Mouse (Mus musculus) heart, postnatal 14 days (tissue): ENCODE results near the gene Spata13. TPM values are rescaled to one million over a fixed set of nuclear protein-coding genes. Genes with fewer than 3 reads are reported as not detected.

Source experiments
- DNase-seq, 2 experiments: peaks; one replicate each; pipeline ENCODE4 v3.0.0; 2021 to 2022
- intact Hi-C: fragments of 180-260 bp; cut with DNase I; formaldehyde crosslinking; loops from one replicate; pipeline ENCODE4 v1.15.1; 2025
- total RNA-seq, 2 experiments: library from RNA; stranded (reverse); gene quantifications; 2 replicates each; pipeline ENCODE4 v1.2.3; 2021

The Spata13 gene
- total RNA-seq, 2 experiments from 2014 or later, result 24.4 to 30.0 TPM

DNA sequence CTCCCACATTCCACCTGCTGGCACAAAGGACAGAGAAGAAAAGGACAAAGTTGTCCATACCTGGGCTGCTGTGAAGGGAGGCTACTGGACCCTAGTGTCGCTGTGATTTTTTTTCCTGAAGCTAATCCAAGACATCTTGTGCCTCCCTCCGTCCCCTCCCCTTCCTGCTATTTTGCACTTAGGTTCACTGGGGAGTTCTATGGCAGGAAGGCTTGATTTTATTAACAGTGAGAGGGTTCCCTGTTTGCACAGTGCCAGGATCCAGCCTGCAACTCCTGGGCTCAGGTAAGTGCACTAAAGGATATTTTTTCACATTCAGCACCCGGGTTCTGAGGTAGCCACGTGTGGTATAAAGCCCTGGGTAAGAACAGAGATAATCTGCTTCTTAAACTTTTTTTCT is 134.1 kb downstream of the Spata13 start, which contains the start of gene C1qtnf9:
C1qtnf9 (plus strand) TSS at position 251 of the 400 bp plus-strand sequence.
- intact Hi-C loops, result no loop called here
- no peak for DNase-seq

DNA sequence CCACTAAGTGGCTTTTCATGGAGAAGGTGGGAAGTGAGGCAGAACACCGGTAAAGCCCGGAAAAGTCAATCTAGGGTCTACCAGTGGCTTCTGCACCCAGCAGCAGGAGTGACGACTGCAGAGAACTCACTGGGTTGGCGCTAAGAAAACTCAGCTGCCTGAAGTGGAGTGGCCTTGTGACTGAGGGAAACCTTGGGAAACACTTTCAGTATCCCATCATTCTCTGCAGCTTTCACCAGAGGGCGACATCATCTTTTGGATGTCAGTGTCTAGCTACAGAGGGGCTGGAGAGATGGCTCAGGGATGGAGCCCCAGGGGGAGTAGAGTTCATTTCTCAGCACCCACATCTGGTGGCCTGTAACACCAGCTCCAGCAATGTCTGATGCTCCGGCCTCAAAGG is 135.5 kb downstream of the Spata13 start:
- intact Hi-C loops, result no loop called here
- DNase-seq, result peak in 1 of 2 experiments; percentile 23

DNA sequence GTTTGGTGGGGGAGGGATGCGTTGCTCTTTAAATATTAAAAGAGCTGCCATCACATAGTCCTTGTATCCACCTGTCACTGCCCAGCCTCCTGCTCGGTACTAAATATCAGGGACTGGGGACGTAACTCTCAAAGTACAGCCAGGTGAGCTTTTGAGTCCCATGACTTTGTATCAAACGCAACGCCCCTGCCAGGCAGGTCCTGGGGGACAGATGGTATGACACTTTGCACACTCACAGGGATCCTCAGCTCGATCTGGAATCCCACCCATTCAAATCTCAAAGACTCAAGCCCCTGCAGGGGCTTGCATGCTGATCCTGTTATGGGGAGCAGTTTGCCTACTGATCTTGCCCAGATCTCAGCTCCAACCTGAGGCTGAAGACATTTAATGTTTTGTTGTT is 136.8 kb downstream of the Spata13 start:
- no peak for DNase-seq
- intact Hi-C loops, result loop anchor here (5.0 kb wide), 2 partner anchors 38 to 248 kb away; no protein-coding TSS in a partner anchor

DNA sequence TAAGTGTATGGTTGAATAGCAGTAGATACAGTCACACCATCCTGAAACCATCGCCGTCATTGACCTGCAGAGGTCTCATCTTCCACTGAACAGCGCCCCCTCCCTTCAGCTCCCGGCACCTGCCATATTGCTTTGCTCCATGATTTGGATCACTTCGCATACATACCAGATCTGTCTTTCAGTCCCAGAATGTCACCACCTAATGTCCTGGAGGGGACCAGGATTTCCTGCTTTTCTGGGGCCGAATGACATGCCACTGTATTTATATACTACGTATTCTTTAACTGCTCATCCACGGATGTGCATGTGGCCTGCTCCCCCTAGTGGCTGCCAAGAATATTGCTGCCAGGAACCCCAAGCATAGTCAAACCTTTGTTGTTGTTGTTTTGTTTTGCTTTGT is 137.3 kb downstream of the Spata13 start:
- intact Hi-C loops, result loop anchor here (1.0 to 5.0 kb wide), 3 partner anchors 39 to 249 kb away; no protein-coding TSS in a partner anchor
- peak; percentile 74 to 81 for DNase-seq

DNA sequence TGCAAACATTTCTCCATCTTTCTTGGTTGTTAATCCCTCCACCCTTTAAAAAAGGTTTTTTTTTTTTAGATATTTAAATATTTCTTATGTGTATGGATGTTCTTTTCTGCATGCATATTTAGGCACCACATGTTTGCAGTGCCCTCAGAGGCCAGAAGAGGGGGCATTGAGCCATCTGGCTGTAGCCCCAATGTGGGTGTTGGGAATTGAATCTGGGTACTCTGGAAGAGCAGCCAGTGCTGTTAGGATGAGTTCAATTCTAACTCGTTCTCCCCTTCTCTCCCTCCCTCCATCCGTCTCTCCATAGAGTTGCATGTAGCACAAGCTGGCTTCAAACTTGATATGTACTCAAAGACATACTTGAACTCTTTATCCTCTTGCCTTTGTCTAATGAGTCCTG is 139.7 kb downstream of the Spata13 start:
- no peak for DNase-seq
- intact Hi-C loops, result loop anchor here (5.0 kb wide), 2 partner anchors 41 to 251 kb away; no protein-coding TSS in a partner anchor

DNA sequence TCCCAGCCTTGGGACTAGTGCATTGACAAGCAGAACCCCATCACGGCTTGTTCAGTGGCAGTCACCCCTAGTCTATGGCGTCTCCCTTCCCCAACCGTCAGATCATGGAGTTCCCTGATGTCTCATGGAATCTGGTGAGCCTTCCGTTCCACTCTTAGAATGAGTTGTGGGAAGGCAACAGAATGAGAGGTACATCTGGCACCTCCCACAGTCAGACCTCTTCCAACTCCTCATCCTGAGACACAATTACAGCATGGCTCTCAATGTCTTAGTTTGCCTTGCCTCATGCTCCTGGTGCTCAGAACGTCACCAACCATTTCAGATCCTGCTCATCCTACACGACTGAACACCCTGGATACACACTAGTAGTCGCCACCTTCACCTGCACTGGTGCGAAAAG is 142.7 kb downstream of the Spata13 start:
- no peak for DNase-seq
- intact Hi-C loops, result no loop called here

DNA sequence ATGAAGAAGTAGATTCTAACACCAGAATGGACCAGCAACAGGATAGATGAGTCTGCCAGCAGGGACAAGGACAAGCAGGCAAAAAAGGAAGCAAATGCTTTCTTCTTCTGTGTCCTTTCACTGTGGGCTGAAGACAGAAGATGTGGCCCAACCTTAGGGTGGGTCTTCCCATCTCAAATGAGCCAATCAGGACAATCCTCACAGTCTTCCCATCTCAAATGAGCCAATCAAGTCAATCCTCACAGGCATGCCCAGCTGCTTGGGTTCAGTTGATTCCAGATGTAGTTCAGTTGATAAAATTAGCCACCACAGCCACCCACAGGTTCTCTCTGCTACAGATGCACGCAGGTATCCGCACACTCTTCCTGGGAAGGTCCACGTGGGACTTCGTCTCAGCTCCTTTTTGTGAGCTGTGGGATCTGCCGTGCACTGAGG is 143.7 kb downstream of the Spata13 start:
- no peak for DNase-seq
- intact Hi-C loops, result no loop called here

DNA sequence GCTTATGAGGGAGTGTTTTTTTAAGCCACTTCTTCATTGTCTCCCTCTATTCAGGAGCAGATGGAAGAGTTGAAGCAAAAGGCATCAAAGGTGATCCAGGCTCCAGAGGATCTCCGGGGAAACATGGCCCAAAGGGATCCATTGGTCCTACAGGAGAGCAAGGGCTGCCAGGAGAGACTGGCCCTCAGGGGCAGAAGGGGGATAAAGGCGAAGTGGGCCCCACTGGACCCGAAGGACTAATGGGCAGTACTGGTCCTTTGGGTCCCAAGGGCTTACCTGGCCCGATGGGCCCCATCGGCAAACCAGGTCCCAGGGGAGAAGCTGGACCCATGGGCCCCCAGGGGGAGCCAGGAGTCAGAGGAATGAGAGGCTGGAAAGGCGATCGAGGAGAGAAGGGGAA is 145.4 kb downstream of the Spata13 start:
- intact Hi-C loops, result no loop called here
- no peak for DNase-seq

DNA sequence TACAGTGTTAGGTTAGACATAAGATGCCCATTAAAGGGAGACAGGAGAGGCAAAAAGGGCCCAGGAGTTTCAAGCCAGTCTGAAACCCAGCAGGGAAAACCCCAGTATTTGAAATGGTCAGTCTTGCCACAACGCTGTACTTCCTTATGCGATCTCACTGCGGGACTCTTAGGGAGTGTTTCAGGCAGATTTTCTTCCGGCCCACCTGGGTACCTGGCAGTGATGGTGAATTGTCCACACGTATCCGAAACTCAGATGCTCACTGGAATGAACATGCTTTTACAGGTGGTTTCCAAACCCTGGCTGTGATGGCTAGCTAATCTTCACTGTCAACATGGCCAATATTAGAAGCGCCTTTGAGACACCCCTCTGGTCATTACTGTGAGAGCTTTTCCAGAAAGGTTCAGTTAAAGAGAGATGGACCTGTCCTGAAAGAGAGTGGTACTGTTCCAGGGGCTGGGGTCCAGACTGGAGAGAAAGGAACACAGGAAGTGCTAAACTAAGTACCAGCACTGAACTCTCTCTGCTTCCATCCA is 148.4 kb downstream of the Spata13 start:
- intact Hi-C loops, result no loop called here
- DNase-seq, result no peak

DNA sequence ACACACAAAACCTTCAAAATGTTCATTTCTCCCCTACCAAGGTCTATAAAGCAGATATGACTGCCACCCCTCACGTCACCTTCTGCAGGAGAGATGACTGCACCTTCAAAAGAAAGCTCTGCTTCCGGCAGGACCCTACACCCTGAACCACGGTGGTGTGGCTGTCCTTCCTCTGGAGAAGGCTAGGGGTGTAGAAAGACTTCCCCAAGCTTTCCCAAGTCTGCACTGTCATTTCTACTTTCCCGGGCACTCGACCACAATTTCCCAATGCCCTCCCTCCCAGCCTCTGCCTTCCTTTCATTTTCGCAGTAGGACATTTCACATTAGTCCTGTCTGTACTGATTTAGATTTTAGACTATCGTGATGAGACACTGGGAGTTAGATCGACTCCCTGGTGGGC is 149.4 kb downstream of the Spata13 start:
- no peak for DNase-seq
- intact Hi-C loops, result no loop called here

DNA sequence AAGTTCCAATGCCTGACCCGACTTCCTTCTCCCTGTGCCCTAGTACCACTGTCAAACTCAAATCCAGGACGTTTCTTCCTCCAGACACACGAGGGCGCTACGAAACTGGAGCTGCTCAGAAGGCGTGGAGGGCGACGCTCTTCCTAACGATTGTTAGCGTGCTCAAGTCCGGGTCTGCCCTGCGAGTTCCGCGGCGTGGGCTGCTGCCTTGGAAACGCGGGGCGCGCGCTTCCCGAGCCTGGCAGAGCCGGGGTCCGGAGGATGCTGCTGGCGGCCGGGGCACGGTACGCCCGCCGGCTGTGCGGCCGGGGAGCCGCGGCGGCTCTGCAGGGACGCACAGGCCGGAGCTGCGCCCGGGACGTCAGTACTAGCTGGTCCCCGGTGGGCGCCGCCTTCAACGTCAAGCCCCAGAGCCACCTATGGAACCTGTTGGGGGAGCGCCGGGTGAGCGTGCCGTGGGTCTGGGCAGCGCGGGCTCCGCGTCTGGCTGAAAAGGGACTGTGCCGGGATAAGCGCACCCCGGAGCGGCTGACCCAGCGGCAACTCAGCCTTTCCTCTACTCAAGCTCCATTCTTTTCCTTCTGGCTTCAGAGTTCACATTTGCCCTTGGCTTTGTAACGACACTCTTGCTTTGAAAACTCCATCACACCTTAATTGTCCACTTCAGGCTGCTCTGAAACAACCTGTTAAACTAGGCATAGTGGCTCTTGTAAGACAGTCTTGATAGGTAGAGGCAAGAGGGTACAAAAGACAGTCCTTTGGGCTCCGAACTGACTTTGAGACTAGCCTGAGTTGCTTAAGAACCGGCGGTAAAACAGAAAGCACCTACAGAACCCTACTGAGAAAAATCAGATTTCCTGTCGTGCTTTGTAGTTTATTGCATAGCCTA is 150.9 kb downstream of the Spata13 start, which contains the start of gene Mipep:
Mipep (plus strand) TSS at position 147 of the 889 bp plus-strand sequence.
- peak; percentile 86 for DNase-seq
- intact Hi-C loops, result no loop called here

DNA sequence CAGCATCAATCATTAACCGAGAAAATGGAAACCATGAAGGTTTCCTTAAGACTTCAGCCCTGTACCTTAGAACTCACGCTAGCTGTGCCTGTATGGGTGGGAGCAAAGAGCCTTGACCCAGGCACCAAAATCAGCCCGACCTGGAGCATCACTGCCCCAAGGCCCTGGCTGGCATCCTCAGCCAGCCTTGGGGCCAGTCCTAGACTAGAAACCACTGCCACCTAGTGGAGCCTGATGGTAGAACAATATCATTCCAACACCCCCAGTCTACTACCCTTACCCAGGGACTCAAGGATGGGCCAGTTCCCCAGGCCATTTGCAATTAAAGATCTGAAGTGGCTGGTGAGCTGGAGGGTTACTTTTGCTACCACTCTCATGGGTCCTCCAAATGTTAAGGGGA is 156.3 kb downstream of the Spata13 start:
- intact Hi-C loops, result no loop called here
- peak; percentile 50 to 76 for DNase-seq

DNA sequence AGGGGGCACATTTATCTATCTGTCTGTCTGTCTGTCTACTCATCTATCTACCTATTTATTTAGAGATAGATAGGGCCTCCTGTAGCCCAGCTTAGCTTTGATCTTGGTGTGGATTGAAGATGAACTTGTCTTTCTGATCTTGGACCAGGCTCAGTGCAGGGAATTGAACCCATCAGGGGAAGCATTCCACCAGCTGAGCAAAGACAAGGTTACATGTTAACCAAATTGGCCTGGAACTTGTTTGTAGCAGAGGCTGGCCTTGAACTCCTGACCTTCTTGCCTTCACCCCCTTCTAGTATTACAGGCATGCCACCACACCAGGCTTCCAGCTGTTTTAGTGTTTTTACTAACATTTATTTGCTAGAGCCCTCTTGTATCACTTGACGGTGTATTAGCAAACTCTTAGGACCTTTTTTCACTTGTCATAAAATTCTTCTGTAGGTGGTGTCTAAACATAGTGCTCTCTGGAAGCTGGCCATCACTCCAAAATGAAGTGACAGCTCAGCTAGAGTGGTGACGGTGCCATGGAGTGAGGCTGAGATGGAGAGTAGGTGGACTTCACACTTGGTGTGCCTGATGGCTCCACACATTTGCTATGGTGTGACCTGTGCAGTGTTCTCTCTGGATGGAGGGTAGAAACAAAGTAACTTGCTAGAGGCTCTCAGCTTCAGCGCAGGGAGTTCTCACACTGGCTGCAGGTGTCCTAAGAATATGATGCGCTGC is 163.0 kb downstream of the Spata13 start:
- no peak for DNase-seq
- intact Hi-C loops, result no loop called here

DNA sequence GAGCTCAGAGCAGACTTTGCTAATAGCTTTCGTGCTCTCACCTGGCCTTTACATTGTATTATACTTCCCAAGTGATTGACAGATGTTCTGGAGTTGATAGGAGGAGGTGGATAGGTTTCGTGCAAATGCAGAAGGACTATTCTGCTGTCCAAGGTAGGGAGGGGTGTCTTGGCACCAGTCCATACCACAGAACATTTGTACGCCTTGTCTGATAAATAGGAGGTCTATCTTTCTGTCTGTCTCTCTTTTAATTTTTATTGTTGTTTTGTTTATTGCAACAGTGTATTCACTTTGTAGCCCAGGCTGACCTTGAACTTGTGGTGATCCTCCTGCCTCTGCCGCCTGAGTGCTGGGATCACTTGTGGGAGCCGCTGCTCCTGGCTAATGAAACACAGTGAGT is 163.8 kb downstream of the Spata13 start:
- DNase-seq, result no peak
- intact Hi-C loops, result no loop called here

DNA sequence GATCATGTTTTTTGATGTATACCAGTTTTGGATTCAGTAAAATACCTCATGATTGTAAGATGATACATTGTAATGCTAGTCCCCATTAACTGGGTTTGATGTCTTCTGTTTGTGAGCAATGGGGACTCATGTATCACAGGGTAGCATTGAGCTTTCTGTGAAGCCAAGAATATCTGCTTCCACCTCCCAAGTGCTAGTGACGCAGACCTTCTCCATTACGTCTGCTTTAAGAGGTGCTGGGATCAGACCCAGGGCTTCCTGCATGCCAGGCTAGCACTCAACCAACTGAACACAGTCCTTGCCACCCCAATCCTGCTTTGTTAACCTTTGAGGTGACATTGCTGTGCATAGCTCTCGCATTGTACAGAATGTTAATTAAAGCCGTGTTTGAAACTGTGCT is 164.9 kb downstream of the Spata13 start:
- DNase-seq, result no peak
- intact Hi-C loops, result loop anchor here (1.0 to 2.0 kb wide), 3 partner anchors 287 to 496 kb away; no protein-coding TSS in a partner anchor

DNA sequence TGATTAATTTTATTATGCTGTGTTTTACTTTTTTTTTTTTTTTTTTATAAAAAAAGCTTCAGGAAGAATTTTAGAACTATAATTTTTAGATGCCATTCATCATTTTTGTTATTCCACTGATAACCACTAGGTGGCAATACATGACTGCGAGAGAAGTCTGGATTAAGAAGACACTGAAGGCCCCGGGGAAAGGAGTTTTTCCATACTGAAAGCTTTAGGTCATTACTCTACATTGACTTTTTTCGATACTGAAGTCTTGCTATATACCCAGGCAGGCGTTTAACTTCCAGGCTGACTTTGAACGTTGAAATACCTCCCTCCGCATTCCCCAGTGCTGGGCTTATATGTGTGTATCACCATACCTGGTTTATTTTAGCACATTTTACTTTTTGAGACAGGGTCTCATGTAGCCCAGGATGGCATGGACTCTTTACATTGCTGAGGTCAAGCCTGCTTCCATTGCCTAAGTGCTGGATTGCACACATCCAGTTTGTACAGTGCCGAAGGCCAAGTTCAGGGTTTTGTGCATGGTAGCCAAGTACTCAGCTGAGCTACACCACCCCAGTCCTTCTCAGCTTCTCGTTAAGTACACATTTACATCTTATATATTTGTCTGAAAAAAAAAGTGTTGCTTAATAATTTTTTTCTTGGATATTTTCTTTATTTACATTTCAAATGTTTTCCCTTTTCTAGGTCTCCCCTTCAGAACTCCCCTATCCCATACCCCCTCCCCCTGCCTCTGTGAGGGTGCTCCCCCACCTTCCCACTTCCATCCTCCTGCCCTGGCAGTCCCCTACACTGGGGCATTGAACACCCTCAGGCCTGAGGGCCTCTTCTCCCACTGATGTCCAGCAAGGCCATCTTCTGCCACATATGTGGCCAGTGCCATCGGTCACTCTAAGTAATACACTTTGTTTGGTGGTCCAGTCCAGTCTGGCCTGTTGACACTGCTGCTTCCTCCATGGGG is 166.2 kb downstream of the Spata13 start:
- intact Hi-C loops, result loop anchor here (1.0 to 2.0 kb wide), 3 partner anchors 285 to 495 kb away; no protein-coding TSS in a partner anchor
- DNase-seq, result peak in 1 of 2 experiments; percentile 28

DNA sequence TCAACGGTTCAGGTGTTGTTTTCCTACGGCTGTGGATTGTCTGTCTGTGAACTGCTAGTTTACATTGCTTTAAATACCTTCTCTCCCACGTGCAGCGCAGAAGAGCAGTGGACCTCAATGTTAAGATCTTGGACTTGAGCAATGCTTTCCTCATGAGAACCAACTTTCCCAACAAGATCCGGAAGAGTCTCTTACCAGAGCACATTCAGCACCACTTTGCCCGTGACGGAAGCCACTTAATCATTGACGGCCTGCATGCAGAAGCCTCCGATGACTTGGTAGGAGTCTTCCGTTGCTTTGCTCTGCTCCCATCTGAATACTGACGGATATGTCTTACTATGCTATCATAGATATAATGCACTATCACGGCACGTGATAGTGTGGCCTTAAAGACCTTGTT is 168.2 kb downstream of the Spata13 start:
- DNase-seq, result no peak
- intact Hi-C loops, result no loop called here

DNA sequence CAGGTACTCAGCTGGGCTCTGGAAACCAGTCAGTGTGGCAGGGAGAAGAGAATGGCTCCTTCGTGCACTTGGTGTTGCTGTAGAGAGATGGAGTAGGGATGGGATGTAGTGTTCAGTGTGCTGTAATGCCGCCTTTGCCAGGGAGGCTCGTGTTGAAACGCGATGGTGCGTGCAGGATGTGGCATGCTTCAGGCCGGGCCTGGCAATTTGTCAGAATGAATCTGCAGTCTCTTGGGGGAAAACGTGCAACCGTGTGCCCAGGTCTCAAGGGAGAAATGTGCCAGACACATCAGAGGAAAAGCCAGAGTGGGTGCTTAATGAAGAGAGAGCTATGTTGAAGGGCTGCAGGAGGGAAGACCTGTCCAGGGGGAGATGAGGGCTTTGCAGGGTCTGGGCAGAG is 171.2 kb downstream of the Spata13 start:
- no peak for DNase-seq
- intact Hi-C loops, result no loop called here

DNA sequence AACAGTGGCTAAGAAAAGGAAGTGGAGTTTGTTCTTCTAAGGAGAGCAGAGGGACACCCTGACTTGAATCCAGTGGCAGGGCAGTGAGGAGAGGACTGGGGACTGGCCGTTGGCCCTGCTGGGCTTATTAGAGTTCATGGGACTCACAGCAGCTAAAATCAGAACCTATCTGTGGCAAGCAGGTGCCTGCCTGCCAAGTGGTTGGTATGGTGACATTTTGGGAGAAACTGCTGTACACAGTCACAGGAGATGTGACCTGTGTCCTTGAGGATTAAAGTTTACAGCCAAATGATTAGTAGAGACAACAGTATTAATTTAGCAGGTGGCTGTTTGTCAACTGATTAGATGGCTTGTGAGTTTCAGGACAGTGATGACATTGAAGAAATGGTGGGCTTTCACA is 172.1 kb downstream of the Spata13 start:
- intact Hi-C loops, result no loop called here

DNA sequence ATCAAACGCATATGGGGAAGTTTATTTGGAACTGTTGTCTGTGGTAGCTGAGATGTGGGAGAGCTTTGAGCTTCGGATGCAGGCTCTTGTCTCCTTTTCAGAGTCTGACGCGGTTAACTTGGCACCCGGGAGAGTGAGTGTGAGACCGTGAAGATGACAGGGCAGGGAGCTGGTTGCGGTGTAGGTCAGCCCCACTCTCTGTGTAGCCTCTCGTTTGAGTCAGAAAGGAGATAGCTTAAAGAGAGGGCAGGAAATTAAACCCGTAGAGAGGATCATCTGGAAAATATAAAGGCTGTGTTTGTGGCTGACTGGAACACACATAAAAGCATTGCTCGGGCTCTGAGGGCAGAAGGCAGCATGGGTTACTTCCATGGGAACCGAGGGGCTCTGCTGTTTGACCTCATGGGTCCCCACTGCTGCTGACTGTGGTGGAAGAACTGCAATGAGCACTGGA is 173.1 kb downstream of the Spata13 start:
- DNase-seq, result no peak
- intact Hi-C loops, result no loop called here

More for the DNA sequence above, 172.1 kb downstream of the Spata13 start:
- DNase-seq, result peak; percentile 17 to 23
